Mouse (Mus musculus): Measurements from ENCODE around the gene Nav3.
"Not testable (repeated sequence)": the region's sequence is repeated elsewhere in the genome, so short reads cannot be mapped to it uniquely, and the experiment has no call there.

The Nav3 gene

GRCm38 (mm10) chr10:110076575-110076974, 379.4 kb downstream of the Nav3 start:
- DNase-seq (ENCODE audit: low read depth, low spot score): no peak

DNA sequence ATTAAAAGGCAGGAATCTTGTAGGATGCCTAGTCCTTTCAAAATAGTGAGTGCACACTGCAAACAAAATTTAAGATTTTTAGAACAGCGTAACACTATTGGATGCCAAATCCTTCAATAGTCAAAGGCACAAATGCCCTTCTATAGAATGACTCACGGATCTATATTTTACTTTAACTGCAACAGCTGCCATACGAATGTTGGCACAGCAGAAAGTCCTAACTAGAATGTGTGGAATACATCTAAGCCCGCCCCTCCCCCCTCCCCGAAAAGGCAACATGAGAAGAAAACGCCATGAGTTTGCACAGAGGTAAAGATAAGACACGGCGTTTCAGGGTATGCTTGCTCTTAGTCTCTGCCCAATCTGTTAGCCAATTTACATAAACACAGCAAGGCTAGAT, 383.6 kb downstream of the Nav3 start:
- no peak for DNase-seq (ENCODE audit: low read depth, low spot score)

DNA sequence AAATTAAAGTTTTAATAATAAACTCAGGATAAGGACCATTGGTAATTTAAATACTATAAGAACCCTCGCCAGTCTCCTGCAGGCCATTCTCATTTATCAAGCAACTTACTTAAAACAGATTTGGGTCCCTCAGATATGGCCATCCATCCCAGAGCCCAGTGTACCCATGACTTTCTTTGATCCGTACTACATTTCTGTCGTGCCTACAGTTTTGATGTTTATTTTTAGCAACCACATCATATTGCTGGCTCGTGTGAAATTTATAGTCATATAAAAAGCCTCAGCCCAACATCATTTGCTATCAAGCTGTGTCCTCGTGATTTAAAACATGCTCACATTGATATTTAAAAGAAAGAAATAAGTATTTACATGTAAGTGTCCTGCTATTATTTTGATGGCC, 394.8 kb downstream of the Nav3 start:
- DNase-seq (ENCODE audit: low read depth, low spot score): no peak

DNA sequence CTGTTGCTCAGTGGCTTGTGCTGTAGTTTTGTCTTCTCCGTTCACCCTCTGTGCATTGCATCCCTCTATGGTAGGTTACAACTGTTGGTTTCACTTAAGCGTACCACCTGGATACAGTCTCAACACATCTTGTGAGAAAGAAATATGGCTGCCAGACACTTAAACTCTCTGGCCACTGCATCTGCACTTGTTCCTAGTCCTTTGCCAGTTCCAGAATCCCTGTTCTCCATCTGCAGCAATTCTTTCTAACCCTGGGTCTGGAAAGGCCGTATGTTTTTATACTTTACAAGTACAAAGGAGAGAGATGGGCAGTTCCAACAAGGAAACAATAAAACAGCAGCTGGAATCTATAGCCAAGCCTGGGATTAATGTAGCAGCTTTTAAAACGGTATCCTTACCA, 418.5 kb downstream of the Nav3 start:
- DNase-seq (ENCODE audit: low read depth, low spot score): no peak

- DNase-seq (ENCODE audit: low read depth, low spot score): no peak
Observed at GRCm38 (mm10) chr10:110034582-110035099, 421.4 kb downstream of the Nav3 start.

GRCm38 (mm10) chr10:110024897-110025296, 431.1 kb downstream of the Nav3 start:
- not testable (repeated sequence) for DNase-seq (ENCODE audit: low read depth, low spot score)

DNA sequence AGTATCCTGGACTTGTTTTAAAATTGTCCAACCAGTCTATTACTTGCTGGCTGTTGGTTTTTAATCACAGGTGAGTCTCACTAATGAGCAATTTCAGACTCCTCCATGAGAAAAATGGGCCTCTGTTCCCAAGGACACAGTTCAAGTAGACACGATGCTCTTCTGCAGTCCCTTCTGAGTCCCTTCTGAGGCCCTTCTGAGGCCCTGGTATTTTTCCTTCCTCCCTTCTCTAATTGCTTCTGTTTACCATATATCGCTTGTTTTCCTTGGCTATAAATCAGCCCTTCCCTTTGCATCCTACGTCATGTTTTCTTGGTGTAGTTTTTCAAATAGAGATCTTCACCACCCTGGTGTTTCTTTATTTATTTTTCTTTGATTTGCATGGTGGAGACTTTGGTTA, 433.9 kb downstream of the Nav3 start:
- DNase-seq (ENCODE audit: low read depth, low spot score): no peak

GRCm38 (mm10) chr10:110019266-110019866, 436.6 kb downstream of the Nav3 start:
- DNase-seq (ENCODE audit: low read depth, low spot score): no peak

DNA sequence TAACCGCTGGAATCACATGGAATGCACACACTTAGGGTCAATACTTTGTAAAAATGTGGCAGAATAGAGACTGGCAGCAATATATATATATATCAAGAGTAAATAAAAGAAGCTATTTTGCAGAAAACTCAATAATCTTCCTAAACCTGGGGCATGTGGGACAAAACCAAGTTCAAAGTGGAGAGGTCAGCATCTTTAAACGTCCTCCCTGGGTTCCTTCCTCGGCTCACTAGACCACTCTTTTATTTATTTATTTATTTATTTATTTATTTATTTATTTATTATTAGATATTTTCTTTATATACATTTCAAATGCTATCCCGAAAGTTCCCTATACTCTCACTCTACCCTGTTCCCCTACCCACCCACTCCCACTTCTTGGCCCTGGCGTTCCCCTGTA, 454.7 kb downstream of the Nav3 start:
- DNase-seq (ENCODE audit: low read depth, low spot score): not testable (repeated sequence)

DNA sequence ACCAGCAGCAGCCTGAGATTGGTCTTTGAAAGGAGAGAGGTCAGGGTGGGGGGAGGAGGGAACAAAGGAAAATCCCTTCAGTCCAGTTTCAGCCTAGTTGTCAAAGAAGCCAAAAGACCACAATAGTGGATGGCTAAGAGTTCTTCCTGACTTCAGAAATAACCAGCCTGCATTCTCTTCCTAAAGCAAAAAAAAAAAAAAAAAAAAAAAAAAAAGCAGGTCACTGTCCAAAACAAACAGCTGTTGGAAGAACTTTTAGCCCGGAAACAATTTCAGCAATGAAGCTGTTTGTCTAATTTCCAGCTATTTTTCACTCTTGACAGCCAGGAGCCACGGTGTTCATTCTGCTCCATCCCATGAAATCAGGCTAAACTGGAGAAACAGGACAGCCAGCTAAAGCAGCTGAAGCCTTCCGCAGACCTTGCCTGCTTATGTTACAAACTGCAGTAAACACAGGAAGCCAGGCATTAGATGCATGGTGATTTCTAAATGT, 455.2 kb downstream of the Nav3 start:
- DNase-seq (ENCODE audit: low read depth, low spot score): no peak

- DNase-seq (ENCODE audit: low read depth, low spot score): no peak
Observed at GRCm38 (mm10) chr10:109999904-110000303, 456.1 kb downstream of the Nav3 start.

GRCm38 (mm10) chr10:109994302-109994701, 461.7 kb downstream of the Nav3 start:
- DNase-seq (ENCODE audit: low read depth, low spot score): no peak

- DNase-seq (ENCODE audit: low read depth, low spot score): peak; percentile 8
Observed at GRCm38 (mm10) chr10:109985824-109986485, 470.0 kb downstream of the Nav3 start.

DNA sequence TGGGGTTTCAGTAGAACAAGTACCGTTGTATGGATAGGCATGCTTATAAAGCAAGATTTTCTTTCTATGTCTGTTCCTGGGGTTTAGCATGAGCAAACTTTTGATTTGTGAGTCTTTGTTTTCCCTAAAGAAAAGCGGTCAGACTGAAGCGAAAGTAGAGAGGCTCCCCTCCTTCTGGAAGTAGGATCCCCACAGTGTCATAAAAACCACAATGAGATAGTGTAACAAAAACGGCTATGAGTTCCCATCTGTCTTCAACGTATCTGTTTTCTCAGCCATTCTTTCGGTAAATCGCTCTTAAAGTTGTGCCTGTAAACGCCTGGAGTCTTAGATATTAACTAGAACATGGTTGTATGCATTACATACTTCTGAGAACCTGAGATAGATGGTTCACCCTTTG, 479.7 kb downstream of the Nav3 start:
- DNase-seq (ENCODE audit: low read depth, low spot score): no peak

DNA sequence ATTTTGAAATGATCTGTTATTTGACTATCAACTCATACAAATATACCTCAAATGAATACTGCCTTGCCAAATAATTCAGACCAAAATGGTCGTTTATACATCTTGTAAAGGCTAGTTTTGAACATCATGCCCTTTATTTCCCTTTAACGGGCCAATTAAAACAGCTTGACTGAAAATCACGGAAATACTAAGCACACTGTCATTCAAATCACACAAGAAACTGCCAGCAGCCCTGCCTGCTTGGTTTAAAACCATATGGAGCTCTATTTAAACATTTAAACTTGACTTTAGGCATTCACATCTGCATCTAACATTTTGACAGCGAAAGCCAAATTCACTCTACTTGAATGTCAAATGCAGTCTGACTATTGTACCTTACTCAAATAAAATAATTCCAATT, 481.8 kb downstream of the Nav3 start:
- DNase-seq (ENCODE audit: low read depth, low spot score): no peak

- DNase-seq (ENCODE audit: low read depth, low spot score): no peak
Observed at GRCm38 (mm10) chr10:109973483-109973882, 482.5 kb downstream of the Nav3 start.

DNA sequence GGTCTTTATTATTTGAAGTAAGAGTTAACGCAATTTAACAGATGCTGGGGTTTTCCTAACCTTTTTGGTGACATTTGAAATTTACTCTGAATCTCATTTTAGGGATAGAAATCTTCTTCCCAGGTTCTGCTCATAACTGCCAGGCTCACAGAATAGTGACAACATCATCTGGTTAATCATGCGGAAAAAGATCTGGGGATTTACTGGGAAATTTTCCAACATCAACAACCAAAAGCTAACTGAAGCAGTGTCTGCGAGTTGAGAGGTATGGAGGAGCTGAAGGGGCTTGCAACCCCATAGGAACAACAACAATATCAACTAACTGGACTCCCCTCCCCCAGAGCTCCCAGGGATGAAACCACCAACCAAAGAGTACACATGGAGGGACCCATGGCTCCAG, 505.7 kb downstream of the Nav3 start:
- no peak for DNase-seq (ENCODE audit: low read depth, low spot score)

DNA sequence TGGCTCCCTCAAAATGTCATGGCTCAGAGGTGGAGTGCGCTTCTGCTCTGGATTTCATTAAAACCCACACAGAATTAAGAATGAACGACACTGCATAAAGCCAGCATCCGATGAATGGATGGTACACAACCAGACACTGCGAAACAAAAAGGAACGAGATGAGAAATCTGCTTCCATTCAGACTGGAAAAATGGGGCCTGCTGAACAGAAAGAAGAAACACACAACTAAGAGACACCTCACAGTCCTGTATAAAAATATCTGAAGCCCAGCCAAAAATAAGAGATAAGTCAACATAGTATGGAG, 526.7 kb downstream of the Nav3 start:
- DNase-seq (ENCODE audit: low read depth, low spot score): no peak

DNA sequence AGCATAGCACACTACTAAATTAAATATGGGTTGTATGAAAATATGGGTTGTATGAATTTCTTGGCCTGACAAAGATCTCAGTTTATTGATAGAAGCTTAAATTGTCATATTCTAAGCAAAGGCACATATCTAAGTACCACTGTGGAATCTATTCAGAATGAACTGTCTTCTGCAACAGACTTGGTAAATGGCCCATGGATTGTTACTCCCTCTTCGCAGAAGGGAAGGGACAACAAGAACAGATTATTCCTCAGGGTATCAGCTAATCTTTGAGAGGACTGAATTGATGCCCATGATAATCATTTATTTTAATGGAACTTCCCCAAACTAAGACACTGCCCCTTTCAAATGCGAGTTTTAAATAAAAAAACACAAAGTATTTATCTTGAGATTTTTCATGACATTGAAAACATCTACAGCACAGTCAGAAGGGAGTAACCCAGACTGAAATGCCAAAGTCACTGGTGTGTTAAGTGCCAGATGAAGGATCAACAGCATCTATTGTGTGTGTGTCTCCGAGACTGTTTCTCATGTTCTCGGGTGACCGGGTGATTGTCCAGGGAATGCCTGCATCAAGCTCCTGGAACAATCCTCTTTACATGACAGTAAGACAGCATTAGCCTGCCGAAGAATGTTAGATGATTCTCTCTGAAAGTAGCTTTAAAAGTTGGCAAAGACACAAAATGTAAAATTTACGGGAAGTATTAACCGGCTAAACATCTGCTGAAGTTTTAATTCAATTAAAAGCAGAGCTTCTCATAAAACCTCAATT, 527.3 kb downstream of the Nav3 start:
- DNase-seq (ENCODE audit: low read depth, low spot score): no peak

GRCm38 (mm10) chr10:109926149-109926548, 529.9 kb downstream of the Nav3 start:
- no peak for DNase-seq (ENCODE audit: low read depth, low spot score)

DNA sequence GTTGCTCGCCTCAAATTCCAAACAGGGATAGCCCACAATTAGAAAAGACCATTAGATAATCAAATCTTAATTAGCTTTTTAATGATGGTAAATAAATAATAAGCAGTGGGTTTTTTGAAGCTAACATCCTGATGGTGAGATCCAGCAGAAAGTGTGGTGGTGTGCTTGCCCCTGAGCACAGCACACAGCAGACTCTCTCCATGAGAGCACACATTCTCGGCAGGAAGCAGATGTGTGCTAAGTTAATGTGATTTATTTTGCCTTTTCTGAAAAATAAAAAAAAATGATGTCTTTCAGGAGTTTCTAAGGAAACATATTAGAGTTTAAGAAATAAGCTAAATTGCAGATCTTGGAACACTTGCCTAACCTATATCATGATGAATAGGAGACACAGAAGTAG, 531.9 kb downstream of the Nav3 start:
- DNase-seq (ENCODE audit: low read depth, low spot score): no peak

DNA sequence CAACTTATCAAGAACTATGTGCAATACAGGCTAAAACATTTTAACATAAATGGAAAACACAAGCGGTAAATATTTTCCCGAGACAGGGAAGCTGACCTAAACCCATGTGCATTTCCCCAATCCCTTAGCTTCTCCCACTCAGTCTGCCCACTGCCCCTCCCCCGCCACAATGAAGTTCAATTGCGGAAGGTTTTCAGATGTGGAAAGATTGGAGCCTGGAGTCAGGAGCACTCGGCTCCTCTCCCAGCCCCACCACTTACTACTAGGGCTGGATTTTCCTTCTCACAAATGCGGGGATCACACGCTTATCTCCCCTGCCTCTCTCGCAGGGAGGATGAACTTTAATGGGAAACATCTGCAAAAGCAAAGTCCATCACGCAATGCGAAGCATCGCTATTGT, 534.6 kb downstream of the Nav3 start:
- DNase-seq (ENCODE audit: low read depth, low spot score): no peak

All from brain, embryonic 18.5 days (tissue).